In the genomic region with DNA sequence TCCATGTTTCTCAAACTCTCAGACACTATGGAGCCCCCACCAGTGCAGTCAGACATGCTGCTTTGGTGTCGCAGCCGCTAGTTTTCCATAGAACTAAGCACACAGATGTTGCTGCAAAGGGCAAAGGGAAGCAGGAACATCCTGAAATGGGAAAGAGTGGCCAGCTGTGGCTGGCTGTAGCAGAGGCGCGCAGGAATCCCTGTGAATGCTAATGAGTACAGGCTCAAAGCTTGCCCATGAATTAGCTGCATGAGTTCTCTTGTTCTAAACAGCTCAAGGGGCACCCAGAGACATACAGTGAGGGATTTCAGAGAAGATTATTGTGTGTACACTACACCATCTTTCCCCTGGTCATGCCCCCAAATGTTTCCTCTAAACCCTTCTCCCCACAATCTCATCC, we compare ENCODE assay signal across 22 mouse cellular contexts.
A peak's percentile ranks its signal among the peaks of the same experiment; 100 is the strongest.
DNase-seq lines count a peak whose midpoint lies in the region; ATAC-seq and TF ChIP-seq lines count a peak whose summit lies in the region.
"Had no signal": no experiment of that assay in that cellular context is flagged by ENCODE, and none has a peak within 500 bp of the region (broad histone marks: within the 10 kb centered on the region; RNA-seq: fewer than 3 reads in every experiment).

No protein-coding gene starts in this region.

- WGBS in forebrain, embryonic 13.5 days = 67% methylated on average over 4 of the region's 4 CpGs
- 72% methylated on average over 4 of the region's 4 CpGs for WGBS in forebrain, embryonic 12.5 days
- WGBS in hindbrain, postnatal 0 days = 67% methylated on average over 4 of the region's 4 CpGs
- WGBS in hindbrain, embryonic 11.5 days = 90% methylated on average over 4 of the region's 4 CpGs
- 82% methylated on average over 4 of the region's 4 CpGs for WGBS in neural tube, embryonic 14.5 days

- H3K27ac ChIP-seq in forebrain, embryonic 13.5 days = no peak overlapping the region
- H3K27ac ChIP-seq in forebrain, embryonic 12.5 days = no peak overlapping the region
- H3K27ac ChIP-seq in hindbrain, postnatal 0 days = no peak overlapping the region
- no peak overlapping the region for H3K27ac ChIP-seq in hindbrain, embryonic 11.5 days (ENCODE audit: low read depth, low read length)
- H3K27ac ChIP-seq in neural tube, embryonic 14.5 days (ENCODE audit: low read depth, low read length) = no peak overlapping the region
- H3K27ac ChIP-seq: embryonic facial prominence, embryonic 12.5 days; heart, adult 2 months; heart, embryonic 15.5 days; hindbrain, embryonic 15.5 days had no signal

- H3K4me3 ChIP-seq in forebrain, embryonic 13.5 days = no peak overlapping the region
- no peak overlapping the region for H3K4me3 ChIP-seq in forebrain, embryonic 12.5 days (replicated peaks)
- no peak overlapping the region for H3K4me3 ChIP-seq in hindbrain, postnatal 0 days (ENCODE audit: low read length)
- H3K4me3 ChIP-seq in hindbrain, embryonic 11.5 days (ENCODE audit: low read depth, low read length) = no peak overlapping the region
- H3K4me3 ChIP-seq in neural tube, embryonic 14.5 days (ENCODE audit: low read depth, low read length) = no peak overlapping the region
- H3K4me3 ChIP-seq: embryonic facial prominence, embryonic 12.5 days; heart, adult 2 months; heart, embryonic 15.5 days; hindbrain, embryonic 15.5 days had no signal

- H3K9ac ChIP-seq in forebrain, embryonic 13.5 days = no peak overlapping the region
- H3K9ac ChIP-seq in forebrain, embryonic 12.5 days = no peak overlapping the region
- H3K9ac ChIP-seq in hindbrain, postnatal 0 days (replicated peaks; ENCODE audit: low read length) = no peak overlapping the region
- no peak overlapping the region for H3K9ac ChIP-seq in hindbrain, embryonic 11.5 days (ENCODE audit: low read depth, low read length)
- no peak overlapping the region for H3K9ac ChIP-seq in neural tube, embryonic 14.5 days (replicated peaks; ENCODE audit: low read depth, low read length)
- H3K9ac ChIP-seq: embryonic facial prominence, embryonic 12.5 days; heart, embryonic 15.5 days; hindbrain, embryonic 15.5 days had no signal

- no peaks in the 10 kb centered on the region for H3K36me3 ChIP-seq in forebrain, embryonic 13.5 days (ENCODE audit: poor library complexity, severe bottlenecking)
- no peaks in the 10 kb centered on the region for H3K36me3 ChIP-seq in forebrain, embryonic 12.5 days (replicated peaks)
- H3K36me3 ChIP-seq in hindbrain, postnatal 0 days (ENCODE audit: insufficient read depth, low read length) = no peaks in the 10 kb centered on the region
- no peaks in the 10 kb centered on the region for H3K36me3 ChIP-seq in hindbrain, embryonic 11.5 days (ENCODE audit: control insufficient read depth, insufficient read depth, low read length)
- no peaks in the 10 kb centered on the region for H3K36me3 ChIP-seq in neural tube, embryonic 14.5 days (ENCODE audit: control insufficient read depth, insufficient read depth, low read length)
- H3K36me3 ChIP-seq: embryonic facial prominence, embryonic 12.5 days; G1E; heart, embryonic 15.5 days; hindbrain, embryonic 15.5 days had no signal

- H3K4me2 ChIP-seq in forebrain, embryonic 13.5 days = no peak overlapping the region
- no peak overlapping the region for H3K4me2 ChIP-seq in forebrain, embryonic 12.5 days
- H3K4me2 ChIP-seq in hindbrain, postnatal 0 days (ENCODE audit: low read depth, low read length) = no peak overlapping the region
- H3K4me2 ChIP-seq in hindbrain, embryonic 11.5 days (replicated peaks; ENCODE audit: low read depth, low read length) = no peak overlapping the region
- H3K4me2 ChIP-seq in neural tube, embryonic 14.5 days (ENCODE audit: low read depth, low read length) = no peak overlapping the region
- H3K4me2 ChIP-seq: embryonic facial prominence, embryonic 12.5 days; heart, embryonic 11.5 days; heart, embryonic 15.5 days; hindbrain, embryonic 15.5 days had no signal

- no peaks in the 10 kb centered on the region for H3K9me3 ChIP-seq in forebrain, embryonic 13.5 days (replicated peaks)
- H3K9me3 ChIP-seq in forebrain, embryonic 12.5 days = no peaks in the 10 kb centered on the region
- no peaks in the 10 kb centered on the region for H3K9me3 ChIP-seq in hindbrain, postnatal 0 days (ENCODE audit: low read length)
- no peaks in the 10 kb centered on the region for H3K9me3 ChIP-seq in hindbrain, embryonic 11.5 days (ENCODE audit: control insufficient read depth, low read length)
- H3K9me3 ChIP-seq in neural tube, embryonic 14.5 days (ENCODE audit: control insufficient read depth, low read length) = no peaks in the 10 kb centered on the region
- H3K9me3 ChIP-seq: embryonic facial prominence, embryonic 12.5 days; G1E; heart, embryonic 15.5 days; hindbrain, embryonic 15.5 days had no signal

- H3K4me1 ChIP-seq in forebrain, embryonic 13.5 days = peaks cover 10% of the 10 kb centered on the region; the same call in 1 of the 2 replicates
- no peaks in the 10 kb centered on the region for H3K4me1 ChIP-seq in forebrain, embryonic 12.5 days
- no peaks in the 10 kb centered on the region for H3K4me1 ChIP-seq in hindbrain, postnatal 0 days (ENCODE audit: insufficient read depth, low read length)
- no peaks in the 10 kb centered on the region for H3K4me1 ChIP-seq in hindbrain, embryonic 11.5 days (replicated peaks; ENCODE audit: control insufficient read depth, insufficient read depth, low read length)
- no peaks in the 10 kb centered on the region for H3K4me1 ChIP-seq in neural tube, embryonic 14.5 days (ENCODE audit: control insufficient read depth, insufficient read depth, low read length)
- H3K4me1 ChIP-seq: embryonic facial prominence, embryonic 12.5 days; heart, embryonic 15.5 days; hindbrain, embryonic 15.5 days had no signal

- no peak for TF ChIP-seq CTCF in hindbrain, postnatal 0 days (IDR thresholded peaks at IDR 0.05; ENCODE audit: low read depth)

- H3K27me3 ChIP-seq in forebrain, embryonic 13.5 days = no peaks in the 10 kb centered on the region
- no peaks in the 10 kb centered on the region for H3K27me3 ChIP-seq in forebrain, embryonic 12.5 days
- no peaks in the 10 kb centered on the region for H3K27me3 ChIP-seq in hindbrain, postnatal 0 days (ENCODE audit: insufficient read depth, low read length)
- H3K27me3 ChIP-seq in hindbrain, embryonic 11.5 days (ENCODE audit: control insufficient read depth, insufficient read depth, low read length) = no peaks in the 10 kb centered on the region
- no peaks in the 10 kb centered on the region for H3K27me3 ChIP-seq in neural tube, embryonic 14.5 days (ENCODE audit: control insufficient read depth, insufficient read depth, low read length)
- H3K27me3 ChIP-seq: embryonic facial prominence, embryonic 12.5 days; heart, embryonic 15.5 days; hindbrain, embryonic 15.5 days had no signal

- DNase-seq in hindbrain, postnatal 0 days (ENCODE audit: low spot score) = no peak
- DNase-seq in hindbrain, embryonic 11.5 days (ENCODE audit: low spot score) = no peak
- no peak for DNase-seq in neural tube, embryonic 10.5 days (ENCODE audit: extremely low spot score, low spot score)
- DNase-seq in cerebellum, adult 11 months = no peak
- no peak for DNase-seq in right cerebral cortex, adult 18-20 months
- DNase-seq: adrenal gland, adult 8-10 months; adrenal gland, postnatal 36 days; B cell, adult 2 months; cerebellum, adult 11-12 months; cerebellum, adult 9-10 months; cerebellum, postnatal 25 days; heart, adult 2 months; heart, postnatal 14 days had no signal

- peak; percentile 66; the same call in 1 of the 2 replicates for ATAC-seq in forebrain, embryonic 13.5 days
- ATAC-seq in forebrain, embryonic 12.5 days (ENCODE audit: low FRiP score) = no peak
- peak; percentile 72 for ATAC-seq in hindbrain, postnatal 0 days
- ATAC-seq in hindbrain, embryonic 11.5 days (ENCODE audit: low FRiP score) = no peak
- ATAC-seq in neural tube, embryonic 14.5 days (ENCODE audit: low read depth) = peak; percentile 36; the same call in 1 of the 2 replicates
- ATAC-seq: CD4-positive, CD25-positive, alpha-beta regulatory T cell, adult 4 months had no signal

Comparison
In these comparisons a context has a peak if more than half of its experiments do, and no peak if none do; other contexts are left out.
1. ATAC-seq: peak in forebrain, embryonic 13.5 days (single experiment), hindbrain, postnatal 0 days (single experiment) and neural tube, embryonic 14.5 days (single experiment); none in forebrain, embryonic 12.5 days (single experiment) and hindbrain, embryonic 11.5 days (single experiment).